Mouse (Mus musculus) stomach, postnatal 0 days (tissue): ENCODE measurements at regions not wholly inside any gene's neighbourhood (a gene's known extent, or its start where the extent isn't known, plus 50 kb on each side); places are given as distances from the start of the nearest gene placed in this dataset.

Experiments used
- CTCF ChIP-seq: IDR thresholded peaks from 2 replicates; pipeline ENCODE4 v1.5.1; 2016; ENCODE audit warnings: antibody characterized with exemption, low read depth, mild to moderate bottlenecking, moderate library complexity
- EP300 ChIP-seq: optimal IDR thresholded peaks from 2 replicates; pipeline ENCODE3; 2016; ENCODE audit warnings: antibody characterized with exemption

DNA sequence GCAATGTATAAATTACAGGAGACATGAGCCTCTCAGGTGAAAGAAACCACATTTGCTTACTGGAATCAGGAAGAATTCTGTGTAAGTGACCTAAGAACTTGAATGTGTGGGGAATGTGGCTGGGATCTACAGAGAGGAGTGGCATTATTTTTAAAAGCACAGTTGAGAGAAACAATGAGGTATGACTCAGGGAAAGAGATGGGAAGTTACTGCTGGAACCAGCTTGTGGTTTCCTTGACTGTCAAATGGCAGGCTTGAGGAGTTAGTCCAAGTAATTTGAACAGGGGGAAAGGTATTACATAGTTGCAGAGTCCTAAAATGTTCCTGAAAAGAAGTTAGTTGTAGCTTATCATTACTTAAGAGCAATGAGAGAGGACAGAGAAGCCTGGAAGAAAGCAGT, 1972.9 kb downstream of the 9330182O14Rik start:
- TF ChIP-seq CTCF (no peak), EP300 (no peak)
